Mouse (Mus musculus) limb, embryonic 13.5 days (tissue): Measurements from ENCODE around the gene Kif5c. TPM values are rescaled to one million over a fixed set of nuclear protein-coding genes. Genes with fewer than 3 reads are reported as not detected.

Experiments used
- ATAC-seq: fragments of 200-750 bp; cut with Nextera tagmentation; 2 replicates; pipeline ENCODE4 v1.8.0; 2017; ENCODE audit warnings: low read depth, moderate number of reproducible peaks, moderate TSS enrichment; ENCODE audit not compliant: low FRiP score
- H3K27ac ChIP-seq: fragments of 300-500 bp; sonication (generic); 2 replicates; pipeline ENCODE4 v1.5.1; 2015; ENCODE audit warnings: inconsistent platforms, mild to moderate bottlenecking, moderate library complexity
- H3K27me3 ChIP-seq: fragments of 300-500 bp; sonication (generic); 2 replicates; pipeline ENCODE4 v1.6.1; 2015; ENCODE audit warnings: mild to moderate bottlenecking, inconsistent platforms
- H3K36me3 ChIP-seq: fragments of 300-500 bp; sonication (generic); 2 replicates; pipeline ENCODE4 v1.6.1; 2015; ENCODE audit warnings: inconsistent platforms, mild to moderate bottlenecking, moderate library complexity
- H3K4me1 ChIP-seq: fragments of 300-500 bp; sonication (generic); 2 replicates; pipeline ENCODE4 v1.6.1; 2015; ENCODE audit warnings: inconsistent platforms
- H3K4me2 ChIP-seq: fragments of 300-500 bp; sonication (generic); replicated peaks from 2 replicates; pipeline ENCODE4 v1.6.1; 2015; ENCODE audit warnings: inconsistent platforms, mild to moderate bottlenecking, moderate library complexity
- H3K4me3 ChIP-seq: fragments of 300-500 bp; sonication (generic); 2 replicates; pipeline ENCODE4 v1.5.1; 2015; ENCODE audit warnings: moderate library complexity, mild to moderate bottlenecking, inconsistent platforms
- H3K9ac ChIP-seq: fragments of 300-500 bp; sonication (generic); 2 replicates; pipeline ENCODE4 v1.6.1; 2015; ENCODE audit warnings: mild to moderate bottlenecking, inconsistent platforms
- H3K9me3 ChIP-seq: fragments of 300-500 bp; sonication (generic); 2 replicates; pipeline ENCODE4 v1.6.1; 2016; ENCODE audit warnings: inconsistent platforms
- WGBS: fragments of 180-500 bp; shearing (Covaris S2); methylation state at CpG from one replicate; pipeline ENCODE4 v1.1.7; 2015; 5-methylcytosine and 5-hydroxymethylcytosine counted together
- polyA plus RNA-seq: library from polyadenylated mRNA; unstranded; fragments of >200 nt; fragmentation: Nextera tagmentation; extraction: Ambion mirVana; gene quantifications from 2 replicates; pipeline ENCODE4 v1.2.1, GENCODE M21; 2015

Kif5c gene
- polyA plus RNA-seq, 1 experiment from 2014 or later = 9.2 TPM

- WGBS = 84% methylated on average over 4 of the region's 4 CpGs
- H3K27ac ChIP-seq = no peak overlapping the region
- no peak overlapping the region for H3K4me3 ChIP-seq
- no peak overlapping the region for H3K4me2 ChIP-seq
- H3K27me3 ChIP-seq = no peaks in the 10 kb centered on the region
- no peak overlapping the region for H3K9ac ChIP-seq
- H3K36me3 ChIP-seq = peaks cover 30% of the 10 kb centered on the region
- H3K4me1 ChIP-seq = peaks cover 26% of the 10 kb centered on the region
- no peaks in the 10 kb centered on the region for H3K9me3 ChIP-seq
- no peak for ATAC-seq
These were observed 123.8 kb downstream of the Kif5c start for GRCm38 (mm10) chr2:49742919-49743318.

GRCm38 (mm10) chr2:49743775-49744174, 124.7 kb downstream of the Kif5c start:
- Histone ChIP-seq H3K27me3 (no peaks in the 10 kb centered on the region), H3K36me3 (peaks cover 27% of the 10 kb centered on the region), H3K4me1 (peaks cover 26% of the 10 kb centered on the region), H3K4me3 (no peak overlapping the region), H3K9ac (no peak overlapping the region), H3K9me3 (no peaks in the 10 kb centered on the region), H3K27ac (peak overlapping the region; percentile 16; the same call in 1 of the 2 replicates), H3K4me2 (peak overlapping the region; percentile 2; the same call in 1 of the 2 replicates)
- 48% methylated on average over 6 of the region's 6 CpGs for WGBS
- peak; percentile 24; the same call in 1 of the 2 replicates for ATAC-seq

- ATAC-seq = peak; percentile 69; the same call in 1 of the 2 replicates
- H3K36me3 ChIP-seq = peaks cover 20% of the 10 kb centered on the region
- peaks cover 26% of the 10 kb centered on the region for H3K4me1 ChIP-seq
- H3K27ac ChIP-seq = peak overlapping the region; percentile 16
- no peaks in the 10 kb centered on the region for H3K27me3 ChIP-seq
- H3K9ac ChIP-seq = no peak overlapping the region
- WGBS = 53% methylated on average over 11 of the region's 11 CpGs
- H3K4me3 ChIP-seq = no peak overlapping the region
- no peaks in the 10 kb centered on the region for H3K9me3 ChIP-seq
- peak overlapping the region; percentile 2; the same call in 1 of the 2 replicates for H3K4me2 ChIP-seq
These were observed 125.4 kb downstream of the Kif5c start for GRCm38 (mm10) chr2:49744251-49745093.

- Histone ChIP-seq H3K36me3 (peaks cover 28% of the 10 kb centered on the region), H3K4me1 (peaks cover 26% of the 10 kb centered on the region), H3K4me2 (no peak overlapping the region), H3K4me3 (no peak overlapping the region), H3K9ac (no peak overlapping the region), H3K9me3 (no peaks in the 10 kb centered on the region), H3K27me3 (no peaks in the 10 kb centered on the region), H3K27ac (no peak overlapping the region)
- WGBS = 77% methylated on average over 14 of the region's 14 CpGs
- ATAC-seq = no peak
These were observed 126.1 kb downstream of the Kif5c start for GRCm38 (mm10) chr2:49745094-49745781.

- H3K4me2 ChIP-seq = no peak overlapping the region
- H3K27ac ChIP-seq = no peak overlapping the region
- H3K36me3 ChIP-seq = peaks cover 37% of the 10 kb centered on the region
- no peak overlapping the region for H3K4me3 ChIP-seq
- H3K9ac ChIP-seq = no peak overlapping the region
- no peaks in the 10 kb centered on the region for H3K27me3 ChIP-seq
- WGBS = 81% methylated on average over 7 of the region's 7 CpGs
- no peak for ATAC-seq
- H3K9me3 ChIP-seq = no peaks in the 10 kb centered on the region
- H3K4me1 ChIP-seq = peaks cover 13% of the 10 kb centered on the region
These were observed 127.8 kb downstream of the Kif5c start for GRCm38 (mm10) chr2:49746947-49747346.

GRCm38 (mm10) chr2:49747670-49748069, 128.6 kb downstream of the Kif5c start:
- no peak overlapping the region for H3K27ac ChIP-seq
- H3K4me2 ChIP-seq = no peak overlapping the region
- H3K9ac ChIP-seq = no peak overlapping the region
- H3K9me3 ChIP-seq = no peaks in the 10 kb centered on the region
- peaks cover 13% of the 10 kb centered on the region for H3K4me1 ChIP-seq
- no peak overlapping the region for H3K4me3 ChIP-seq
- no peak for ATAC-seq
- no peaks in the 10 kb centered on the region for H3K27me3 ChIP-seq
- peaks cover 42% of the 10 kb centered on the region for H3K36me3 ChIP-seq
- WGBS = 27% methylated on average over 2 of the region's 2 CpGs

GRCm38 (mm10) chr2:49748628-49749342, 129.7 kb downstream of the Kif5c start:
- Histone ChIP-seq H3K27ac (no peak overlapping the region), H3K4me3 (no peak overlapping the region), H3K9me3 (no peaks in the 10 kb centered on the region), H3K9ac (no peak overlapping the region), H3K27me3 (no peaks in the 10 kb centered on the region), H3K4me2 (no peak overlapping the region), H3K36me3 (peaks cover 53% of the 10 kb centered on the region), H3K4me1 (peaks cover 8% of the 10 kb centered on the region)
- ATAC-seq = no peak
- 82% methylated on average over 14 of the region's 14 CpGs for WGBS

GRCm38 (mm10) chr2:49749730-49750576, 130.9 kb downstream of the Kif5c start:
- H3K36me3 ChIP-seq = peaks cover 60% of the 10 kb centered on the region
- no peaks in the 10 kb centered on the region; the same call in 1 of the 2 replicates for H3K4me1 ChIP-seq
- no peaks in the 10 kb centered on the region for H3K27me3 ChIP-seq
- no peak overlapping the region for H3K4me3 ChIP-seq
- H3K9me3 ChIP-seq = no peaks in the 10 kb centered on the region
- no peak overlapping the region for H3K9ac ChIP-seq
- peak; percentile 13; the same call in 1 of the 2 replicates for ATAC-seq
- no peak overlapping the region for H3K4me2 ChIP-seq
- no peak overlapping the region for H3K27ac ChIP-seq
- WGBS = 78% methylated on average over 11 of the region's 11 CpGs

GRCm38 (mm10) chr2:49751544-49752210, 132.6 kb downstream of the Kif5c start:
- Histone ChIP-seq H3K9me3 (no peaks in the 10 kb centered on the region), H3K9ac (no peak overlapping the region), H3K27ac (no peak overlapping the region), H3K4me2 (no peak overlapping the region), H3K27me3 (no peaks in the 10 kb centered on the region), H3K36me3 (peaks cover 57% of the 10 kb centered on the region), H3K4me3 (no peak overlapping the region), H3K4me1 (no peaks in the 10 kb centered on the region; the same call in 1 of the 2 replicates)
- no peak for ATAC-seq
- 80% methylated on average over 10 of the region's 10 CpGs for WGBS

GRCm38 (mm10) chr2:49752211-49752607, 133.1 kb downstream of the Kif5c start:
- WGBS = 94% methylated on average over 8 of the region's 8 CpGs
- no peak for ATAC-seq

GRCm38 (mm10) chr2:49753062-49753461, 134.0 kb downstream of the Kif5c start:
- Histone ChIP-seq H3K4me3 (no peak overlapping the region), H3K4me1 (no peaks in the 10 kb centered on the region; the same call in 1 of the 2 replicates), H3K9ac (no peak overlapping the region), H3K9me3 (no peaks in the 10 kb centered on the region), H3K36me3 (peaks cover 63% of the 10 kb centered on the region), H3K27ac (no peak overlapping the region), H3K27me3 (no peaks in the 10 kb centered on the region), H3K4me2 (no peak overlapping the region)
- ATAC-seq = no peak
- 93% methylated on average over 3 of the region's 3 CpGs for WGBS

More at GRCm38 (mm10) chr2:49752211-49752607, 133.1 kb downstream of the Kif5c start:
- Histone ChIP-seq H3K4me3 (no peak overlapping the region), H3K36me3 (peaks cover 59% of the 10 kb centered on the region), H3K9ac (no peak overlapping the region), H3K9me3 (no peaks in the 10 kb centered on the region), H3K4me1 (no peaks in the 10 kb centered on the region; the same call in 1 of the 2 replicates), H3K27ac (no peak overlapping the region), H3K4me2 (no peak overlapping the region), H3K27me3 (no peaks in the 10 kb centered on the region)
